ENCODE assay signal across 13 mouse cellular contexts in genomic region chr9:40228804-40229331, GRCm38 (mm10). TPM values are rescaled to one million over a fixed set of nuclear protein-coding genes. Genes with fewer than 3 reads are reported as not detected.
"Had no signal": no experiment of that assay in that cellular context is flagged by ENCODE, and none has a peak within 500 bp of the region (broad histone marks: within the 10 kb centered on the region; RNA-seq: fewer than 3 reads in every experiment).

No protein-coding gene starts in this region.

- H3K4me3 ChIP-seq: left cerebral cortex, adult 2 months; limb, embryonic 15.5 days; liver, embryonic 12.5 days had no signal

- H3K36me3 ChIP-seq: limb, embryonic 15.5 days; liver, embryonic 12.5 days had no signal

- H3K4me2 ChIP-seq: limb, embryonic 15.5 days; liver, embryonic 12.5 days; lung, embryonic 14.5 days had no signal

- H3K9me3 ChIP-seq: limb, embryonic 15.5 days; liver, embryonic 12.5 days had no signal

- H3K4me1 ChIP-seq: limb, embryonic 15.5 days; liver, embryonic 12.5 days had no signal

- H3K27ac ChIP-seq: left cerebral cortex, adult 2 months; limb, embryonic 15.5 days; liver, embryonic 12.5 days had no signal

- DNase-seq: thymus, postnatal 36 days had no signal

- H3K9ac ChIP-seq: limb, embryonic 15.5 days; liver, embryonic 12.5 days; lung, embryonic 14.5 days had no signal

- ATAC-seq: liver, embryonic 12.5 days had no signal

- H3K27me3 ChIP-seq: limb, embryonic 15.5 days; liver, embryonic 12.5 days had no signal

RNA-seq across cellular contexts. Expression of gene Olfr986, which starts 48.1 kb away (rescaled TPM):
- total RNA-seq: left cerebral cortex, postnatal 25 days had no signal
- polyA plus RNA-seq: kidney, embryonic 16.5 days; limb, embryonic 11.5 days; limb, embryonic 15.5 days; liver, embryonic 12.5 days; liver, embryonic 16.5 days; lung, embryonic 14.5 days; neural tube, embryonic 14.5 days; small intestine, adult 2 months; stomach, embryonic 16.5 days; thymus, postnatal 0 days had no signal
